Mouse (Mus musculus): ENCODE results near the gene Itm2b. TPM values are rescaled to one million over a fixed set of nuclear protein-coding genes. Genes with fewer than 3 reads are reported as not detected.
A peak's percentile ranks its signal among the peaks of the same experiment; 100 is the strongest.

The Itm2b gene
- polyA plus RNA-seq, 1 experiment from 2014 or later = 513 TPM

DNA sequence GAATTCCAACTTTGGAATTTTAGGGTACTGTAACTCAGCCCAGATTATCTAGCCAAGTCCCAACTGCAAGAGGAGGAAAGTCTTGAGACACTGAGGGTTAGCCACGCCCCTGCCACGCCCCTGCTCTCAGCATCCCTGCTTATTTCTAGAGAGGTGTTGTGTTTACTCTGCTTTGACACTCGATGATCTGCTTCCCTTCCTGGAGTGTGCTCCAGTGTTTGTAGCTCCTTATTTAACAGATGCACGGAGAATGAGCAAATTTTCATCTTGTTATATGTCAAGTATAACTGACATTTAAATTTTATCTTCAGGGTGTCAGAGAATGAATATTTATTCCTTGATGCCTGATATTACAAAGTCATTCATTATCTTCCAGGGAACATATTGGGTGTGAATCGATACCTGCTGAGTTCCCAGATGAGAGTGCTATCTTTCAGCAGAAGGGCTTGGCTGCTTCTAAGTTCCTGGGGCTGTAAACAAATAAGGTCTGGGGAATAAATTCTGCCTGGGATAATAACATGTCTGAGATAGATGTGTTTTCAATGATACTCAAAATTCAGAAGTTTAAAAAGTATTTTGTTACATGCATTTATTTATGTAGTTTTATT, 35.2 kb upstream of the Itm2b start:
- H3K4me3 ChIP-seq (ENCODE audit: low read depth, low read length) = no peak overlapping the region
- H3K36me3 ChIP-seq (ENCODE audit: control insufficient read depth, insufficient read depth, low read length) = no peaks in the 10 kb centered on the region
- no peaks in the 10 kb centered on the region for H3K27me3 ChIP-seq (ENCODE audit: control insufficient read depth, insufficient read depth, low read length)
- no peaks in the 10 kb centered on the region for H3K4me1 ChIP-seq (ENCODE audit: control insufficient read depth, insufficient read depth, low read length)
- no peak overlapping the region for H3K4me2 ChIP-seq
- ATAC-seq (replicated peaks; ENCODE audit: insufficient number of reproducible peaks, low FRiP score, low TSS enrichment) = no peak
- WGBS (ENCODE audit: insufficient replicate concordance) = 21% methylated on average over 5 of the region's 5 CpGs
- no peaks in the 10 kb centered on the region for H3K9me3 ChIP-seq (replicated peaks; ENCODE audit: control insufficient read depth, low read length)
- H3K27ac ChIP-seq (ENCODE audit: low read depth, low read length) = no peak overlapping the region
- H3K9ac ChIP-seq (ENCODE audit: low read depth, low read length) = no peak overlapping the region

DNA sequence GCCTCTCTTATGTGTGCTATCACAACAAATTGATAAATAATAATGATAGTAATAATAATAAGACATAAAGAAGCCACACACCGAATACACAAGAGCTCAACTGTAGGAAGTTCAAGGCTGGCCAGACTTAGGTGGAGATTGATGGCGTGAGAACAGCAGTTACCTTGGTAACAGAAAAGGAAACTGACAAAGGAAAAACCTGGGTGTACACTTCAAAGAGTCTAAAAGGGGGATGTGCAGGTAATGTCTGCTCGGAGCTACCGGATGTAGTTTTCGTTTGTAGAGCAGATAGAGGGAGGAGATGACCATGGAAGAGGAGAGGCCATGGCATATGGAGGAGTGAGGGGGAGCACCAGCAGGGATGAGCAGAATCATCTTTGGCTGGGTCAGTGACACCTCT, 31.4 kb upstream of the Itm2b start:
- Histone ChIP-seq H3K27me3 (ENCODE audit: control insufficient read depth, insufficient read depth, low read length) (no peaks in the 10 kb centered on the region), H3K4me2 (no peak overlapping the region), H3K4me3 (ENCODE audit: low read depth, low read length) (no peak overlapping the region), H3K36me3 (ENCODE audit: control insufficient read depth, insufficient read depth, low read length) (no peaks in the 10 kb centered on the region), H3K9me3 (replicated peaks; ENCODE audit: control insufficient read depth, low read length) (no peaks in the 10 kb centered on the region), H3K27ac (ENCODE audit: low read depth, low read length) (no peak overlapping the region), H3K4me1 (ENCODE audit: control insufficient read depth, insufficient read depth, low read length) (no peaks in the 10 kb centered on the region), H3K9ac (ENCODE audit: low read depth, low read length) (no peak overlapping the region)
- ATAC-seq (replicated peaks; ENCODE audit: insufficient number of reproducible peaks, low FRiP score, low TSS enrichment) = no peak
- WGBS (ENCODE audit: insufficient replicate concordance) = 82% methylated on average over 5 of the region's 5 CpGs

DNA sequence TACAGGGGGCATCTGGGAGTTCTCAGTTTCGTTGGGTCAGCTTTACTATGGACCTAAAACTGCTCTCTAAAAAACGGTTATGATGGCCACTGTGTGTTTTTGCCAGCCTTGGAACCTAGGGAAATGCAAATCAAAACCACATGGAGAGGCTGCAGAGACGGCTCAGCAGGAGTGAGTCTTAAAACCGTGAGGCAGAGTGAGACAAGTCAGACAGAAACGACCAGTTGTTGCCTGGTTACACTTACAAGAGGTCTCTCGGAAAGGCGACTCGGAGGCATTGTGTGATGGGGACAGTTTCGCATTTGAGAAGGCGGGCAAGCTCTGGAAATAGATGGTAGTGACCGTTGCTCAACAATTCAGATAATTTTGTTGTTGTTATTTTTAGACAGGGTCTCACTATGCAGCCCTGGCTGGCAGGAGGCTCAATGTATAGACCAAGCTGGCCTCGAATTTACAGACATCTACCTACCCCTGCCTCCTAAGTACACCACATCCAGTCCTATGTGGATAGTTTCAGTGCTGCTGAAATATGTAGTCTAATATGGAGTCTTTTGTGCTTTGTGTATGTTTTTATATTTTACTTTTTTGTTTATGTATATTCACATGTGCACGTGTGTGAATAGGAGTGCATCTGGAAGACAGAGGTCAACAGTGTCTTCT, 30.4 kb upstream of the Itm2b start:
- Histone ChIP-seq H3K9me3 (replicated peaks; ENCODE audit: control insufficient read depth, low read length) (no peaks in the 10 kb centered on the region), H3K27me3 (ENCODE audit: control insufficient read depth, insufficient read depth, low read length) (no peaks in the 10 kb centered on the region), H3K36me3 (ENCODE audit: control insufficient read depth, insufficient read depth, low read length) (no peaks in the 10 kb centered on the region), H3K4me2 (peak overlapping the region; percentile 54), H3K9ac (ENCODE audit: low read depth, low read length) (no peak overlapping the region), H3K27ac (ENCODE audit: low read depth, low read length) (no peak overlapping the region), H3K4me1 (ENCODE audit: control insufficient read depth, insufficient read depth, low read length) (no peaks in the 10 kb centered on the region), H3K4me3 (ENCODE audit: low read depth, low read length) (peak overlapping the region; percentile 10; the same call in 1 of the 2 replicates)
- 27% methylated on average over 13 of the region's 13 CpGs for WGBS (ENCODE audit: insufficient replicate concordance)
- ATAC-seq (replicated peaks; ENCODE audit: insufficient number of reproducible peaks, low FRiP score, low TSS enrichment) = no peak

DNA sequence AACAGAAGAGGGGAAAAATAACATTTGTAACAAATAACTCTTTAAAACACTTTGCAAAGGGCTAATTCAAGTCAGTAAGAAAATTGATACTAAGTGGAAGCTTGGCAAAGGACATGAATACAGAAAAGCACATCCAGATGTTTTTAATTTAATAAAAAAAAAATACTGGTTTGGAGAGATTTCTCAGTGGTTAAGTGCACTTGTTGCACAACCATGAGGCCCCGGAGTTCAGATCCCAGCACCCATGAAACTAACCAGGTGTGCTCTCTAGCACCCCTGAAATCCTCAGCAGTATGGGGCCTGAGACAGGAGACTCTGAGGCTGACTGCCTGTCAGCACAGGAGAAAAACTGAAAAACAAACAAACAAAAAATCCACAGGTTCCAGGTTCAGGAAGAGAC, 26.6 kb upstream of the Itm2b start:
- H3K4me3 ChIP-seq (ENCODE audit: low read depth, low read length) = no peak overlapping the region
- no peaks in the 10 kb centered on the region for H3K9me3 ChIP-seq (replicated peaks; ENCODE audit: control insufficient read depth, low read length)
- H3K27ac ChIP-seq (ENCODE audit: low read depth, low read length) = no peak overlapping the region
- no peak overlapping the region for H3K9ac ChIP-seq (ENCODE audit: low read depth, low read length)
- H3K36me3 ChIP-seq (ENCODE audit: control insufficient read depth, insufficient read depth, low read length) = no peaks in the 10 kb centered on the region
- no peak overlapping the region for H3K4me2 ChIP-seq
- WGBS (ENCODE audit: insufficient replicate concordance) = 76% methylated on average over 1 of the region's 1 CpGs
- no peaks in the 10 kb centered on the region for H3K4me1 ChIP-seq (ENCODE audit: control insufficient read depth, insufficient read depth, low read length)
- H3K27me3 ChIP-seq (ENCODE audit: control insufficient read depth, insufficient read depth, low read length) = no peaks in the 10 kb centered on the region
- no peak for ATAC-seq (replicated peaks; ENCODE audit: insufficient number of reproducible peaks, low FRiP score, low TSS enrichment)

DNA sequence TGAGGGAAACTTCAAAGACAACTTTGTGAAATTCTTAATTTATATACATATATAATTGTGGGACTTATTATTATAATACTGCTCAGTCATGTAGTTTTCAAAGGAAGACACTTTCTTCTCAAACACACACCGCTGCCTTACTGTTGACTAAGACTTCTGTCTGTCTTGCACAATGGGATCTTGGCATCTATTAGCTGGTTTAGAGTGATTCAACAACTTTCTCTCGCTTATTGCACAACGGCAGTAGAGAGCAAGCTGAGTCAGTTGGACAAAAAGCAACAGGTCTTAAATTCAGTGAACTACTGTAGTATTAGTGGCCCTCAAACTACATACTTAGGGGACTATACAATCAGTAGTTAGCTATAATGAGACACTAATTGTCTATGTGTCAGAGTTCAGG, 25.0 kb upstream of the Itm2b start:
- no peak for ATAC-seq (replicated peaks; ENCODE audit: insufficient number of reproducible peaks, low FRiP score, low TSS enrichment)
- H3K27ac ChIP-seq (ENCODE audit: low read depth, low read length) = no peak overlapping the region
- no peak overlapping the region for H3K4me2 ChIP-seq
- no peak overlapping the region for H3K9ac ChIP-seq (ENCODE audit: low read depth, low read length)
- H3K27me3 ChIP-seq (ENCODE audit: control insufficient read depth, insufficient read depth, low read length) = no peaks in the 10 kb centered on the region
- H3K4me3 ChIP-seq (ENCODE audit: low read depth, low read length) = no peak overlapping the region
- WGBS (ENCODE audit: insufficient replicate concordance) = 85% methylated on average over 3 of the region's 3 CpGs
- no peaks in the 10 kb centered on the region for H3K9me3 ChIP-seq (replicated peaks; ENCODE audit: control insufficient read depth, low read length)
- no peaks in the 10 kb centered on the region for H3K36me3 ChIP-seq (ENCODE audit: control insufficient read depth, insufficient read depth, low read length)
- no peaks in the 10 kb centered on the region for H3K4me1 ChIP-seq (ENCODE audit: control insufficient read depth, insufficient read depth, low read length)

DNA sequence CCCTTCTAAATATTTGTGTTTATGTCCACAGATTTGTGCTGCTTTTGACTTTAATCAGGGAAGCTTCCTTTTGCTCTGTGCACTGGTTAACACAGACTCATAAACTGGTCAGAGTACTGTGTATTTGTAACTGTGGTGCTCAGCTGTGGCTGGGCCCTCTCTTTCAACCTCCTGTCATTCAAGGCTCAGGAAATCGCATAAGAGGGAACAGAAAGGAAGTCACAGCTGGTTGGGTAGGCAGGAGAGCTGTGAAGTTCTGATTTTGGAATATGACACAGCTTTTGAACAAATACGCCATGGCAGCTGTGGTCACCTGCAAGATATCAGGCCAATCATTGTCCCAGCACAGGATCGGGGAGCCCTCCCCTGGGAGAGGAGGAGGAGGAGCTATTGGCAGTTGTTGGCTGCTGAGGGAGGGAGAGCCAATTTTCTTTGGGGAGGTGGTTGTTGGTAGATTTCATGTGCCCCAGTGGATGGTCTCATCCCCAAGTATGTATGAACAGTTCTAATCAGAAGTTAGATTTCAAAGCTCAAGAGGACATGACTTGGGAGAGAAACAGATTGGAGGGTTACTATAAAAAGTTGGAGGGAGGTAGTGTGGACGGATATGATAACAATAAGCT, 23.2 kb upstream of the Itm2b start:
- Histone ChIP-seq H3K9ac (ENCODE audit: low read depth, low read length) (no peak overlapping the region), H3K4me1 (ENCODE audit: control insufficient read depth, insufficient read depth, low read length) (no peaks in the 10 kb centered on the region), H3K9me3 (replicated peaks; ENCODE audit: control insufficient read depth, low read length) (no peaks in the 10 kb centered on the region), H3K4me2 (no peak overlapping the region), H3K27me3 (ENCODE audit: control insufficient read depth, insufficient read depth, low read length) (no peaks in the 10 kb centered on the region), H3K27ac (ENCODE audit: low read depth, low read length) (no peak overlapping the region), H3K36me3 (ENCODE audit: control insufficient read depth, insufficient read depth, low read length) (no peaks in the 10 kb centered on the region), H3K4me3 (ENCODE audit: low read depth, low read length) (no peak overlapping the region)
- ATAC-seq (replicated peaks; ENCODE audit: insufficient number of reproducible peaks, low FRiP score, low TSS enrichment) = no peak
- 71% methylated on average over 4 of the region's 4 CpGs for WGBS (ENCODE audit: insufficient replicate concordance)

DNA sequence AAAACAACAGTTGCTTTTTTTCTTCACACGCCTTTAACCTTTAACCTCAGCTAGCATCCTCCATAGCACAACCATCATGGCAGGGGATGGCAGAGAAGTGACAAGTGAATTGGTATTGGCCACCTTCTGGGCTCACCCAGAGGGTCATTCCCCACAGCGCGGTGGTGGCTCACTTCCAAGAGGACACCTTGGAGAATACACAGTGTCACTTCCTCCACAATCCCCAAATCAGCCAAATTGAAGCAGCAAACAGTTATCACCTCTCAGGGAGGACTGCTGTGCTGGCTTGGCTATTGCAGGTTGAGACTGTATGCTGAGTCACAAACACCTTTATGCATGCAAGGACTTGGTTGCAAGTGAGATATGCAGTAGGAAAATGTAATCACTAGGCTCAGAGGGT, 18.9 kb upstream of the Itm2b start:
- H3K27me3 ChIP-seq (ENCODE audit: control insufficient read depth, insufficient read depth, low read length) = no peaks in the 10 kb centered on the region
- no peak overlapping the region for H3K4me3 ChIP-seq (ENCODE audit: low read depth, low read length)
- WGBS (ENCODE audit: insufficient replicate concordance) = 46% methylated on average over 3 of the region's 3 CpGs
- H3K36me3 ChIP-seq (ENCODE audit: control insufficient read depth, insufficient read depth, low read length) = no peaks in the 10 kb centered on the region
- peaks cover 12% of the 10 kb centered on the region for H3K4me1 ChIP-seq (ENCODE audit: control insufficient read depth, insufficient read depth, low read length)
- H3K4me2 ChIP-seq = no peak overlapping the region
- ATAC-seq (replicated peaks; ENCODE audit: insufficient number of reproducible peaks, low FRiP score, low TSS enrichment) = no peak
- H3K9me3 ChIP-seq (replicated peaks; ENCODE audit: control insufficient read depth, low read length) = no peaks in the 10 kb centered on the region
- no peak overlapping the region for H3K27ac ChIP-seq (ENCODE audit: low read depth, low read length)
- no peak overlapping the region for H3K9ac ChIP-seq (ENCODE audit: low read depth, low read length)

DNA sequence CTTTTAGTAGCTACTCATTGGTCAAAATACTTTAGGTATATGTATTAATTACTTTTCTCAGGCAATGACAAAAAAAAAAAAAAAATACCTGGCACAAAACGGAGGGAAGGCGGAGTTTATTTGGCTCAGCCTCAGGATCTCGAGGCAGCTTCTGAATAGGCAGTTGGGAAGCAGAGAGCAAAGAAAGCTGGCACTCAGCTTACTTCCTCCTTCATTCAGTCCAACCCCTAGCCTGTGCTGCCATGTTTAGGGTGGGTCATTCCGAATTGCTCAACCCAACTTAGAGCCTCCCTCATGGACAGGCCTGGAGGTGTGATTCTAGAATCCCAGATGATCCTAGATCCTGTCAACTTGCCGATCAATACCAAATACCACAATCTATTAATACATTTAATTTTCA, 18.3 kb upstream of the Itm2b start:
- Histone ChIP-seq H3K27me3 (ENCODE audit: control insufficient read depth, insufficient read depth, low read length) (no peaks in the 10 kb centered on the region), H3K9me3 (replicated peaks; ENCODE audit: control insufficient read depth, low read length) (no peaks in the 10 kb centered on the region), H3K4me2 (no peak overlapping the region), H3K4me3 (ENCODE audit: low read depth, low read length) (no peak overlapping the region), H3K27ac (ENCODE audit: low read depth, low read length) (no peak overlapping the region), H3K9ac (ENCODE audit: low read depth, low read length) (no peak overlapping the region), H3K36me3 (ENCODE audit: control insufficient read depth, insufficient read depth, low read length) (no peaks in the 10 kb centered on the region), H3K4me1 (ENCODE audit: control insufficient read depth, insufficient read depth, low read length) (peaks cover 13% of the 10 kb centered on the region)
- 78% methylated on average over 5 of the region's 5 CpGs for WGBS (ENCODE audit: insufficient replicate concordance)
- no peak for ATAC-seq (replicated peaks; ENCODE audit: insufficient number of reproducible peaks, low FRiP score, low TSS enrichment)
